Mouse (Mus musculus) G1E (cell line): Measurements from ENCODE around the gene Rwdd2a. TPM values are rescaled to one million over a fixed set of nuclear protein-coding genes. Genes with fewer than 3 reads are reported as not detected.

Experiments used
- ATAC-seq: 2 replicates; pipeline ENCODE4 v1.8.0; 2016; ENCODE audit warnings: mild to moderate bottlenecking; ENCODE audit not compliant: insufficient number of reproducible peaks, poor library complexity, low FRiP score, severe bottlenecking; ENCODE audit errors: extremely low read depth
- DNase-seq: peaks from one replicate; pipeline ENCODE4 v3.0.0; 2012; ENCODE audit warnings: low spot score
- H3K27me3 ChIP-seq: 2 replicates; pipeline ENCODE4 v1.6.1; 2012; ENCODE audit warnings: mild to moderate bottlenecking, low read length, inconsistent platforms; ENCODE audit not compliant: insufficient read depth
- H3K36me3 ChIP-seq: replicated peaks from 2 replicates; pipeline ENCODE3; 2012; ENCODE audit warnings: mild to moderate bottlenecking, inconsistent platforms
- H3K4me1 ChIP-seq: 2 replicates; pipeline ENCODE4 v1.6.1; 2012; ENCODE audit warnings: low read depth, low read length, inconsistent platforms, mixed read lengths; ENCODE audit not compliant: insufficient read depth
- H3K4me3 ChIP-seq: 2 replicates; pipeline ENCODE4 v1.5.1; 2012; ENCODE audit warnings: low read depth, mild to moderate bottlenecking, inconsistent platforms, low read length, moderate library complexity, mixed read lengths
- H3K9me3 ChIP-seq: replicated peaks from 2 replicates; pipeline ENCODE4 v1.6.1; 2012; ENCODE audit warnings: inconsistent platforms
- CTCF ChIP-seq: IDR thresholded peaks from 2 replicates; pipeline ENCODE4 v1.5.1; 2012; ENCODE audit warnings: low read depth, low read length, inconsistent platforms, mixed read lengths
- GATA1 ChIP-seq: IDR thresholded peaks from 2 replicates; pipeline ENCODE4 v1.6.1; 2012; ENCODE audit warnings: borderline replicate concordance, low read length, inconsistent platforms, mixed read lengths
- GATA2 ChIP-seq: IDR thresholded peaks from 2 replicates; pipeline ENCODE4 v1.6.1; 2012; ENCODE audit warnings: low read depth, low read length, inconsistent platforms, borderline replicate concordance
- POLR2AphosphoS5 ChIP-seq: IDR thresholded peaks from 2 replicates; pipeline ENCODE4 v1.6.1; 2012; ENCODE audit warnings: low read depth, low read length, inconsistent platforms; ENCODE audit not compliant: insufficient replicate concordance
- TAL1 ChIP-seq: conservative IDR thresholded peaks from 2 replicates; pipeline ENCODE4 v1.6.1; 2012; ENCODE audit warnings: low read depth, low read length, inconsistent platforms, mixed read lengths
- polyA plus RNA-seq: library from polyadenylated mRNA; stranded (reverse); fragments of >175 nt; gene quantifications from 2 replicates; pipeline ENCODE4 v1.2.3, GENCODE M21; 2012
- total RNA-seq, 2 experiments: library from RNA; stranded (forward) in 1 of 2; stranded (reverse) in 1 of 2; fragments of 200-1000 nt in 1 of 2; fragments of >200 nt in 1 of 2; fragmentation: Nextera tagmentation in 1 of 2; gene quantifications; 2 replicates each; pipeline ENCODE4 v1.2.3; 2014 to 2017

Gene Rwdd2a
- total and polyA plus RNA-seq, 3 experiments, result 0.22 to 3.8 (median 2.2) TPM

DNA sequence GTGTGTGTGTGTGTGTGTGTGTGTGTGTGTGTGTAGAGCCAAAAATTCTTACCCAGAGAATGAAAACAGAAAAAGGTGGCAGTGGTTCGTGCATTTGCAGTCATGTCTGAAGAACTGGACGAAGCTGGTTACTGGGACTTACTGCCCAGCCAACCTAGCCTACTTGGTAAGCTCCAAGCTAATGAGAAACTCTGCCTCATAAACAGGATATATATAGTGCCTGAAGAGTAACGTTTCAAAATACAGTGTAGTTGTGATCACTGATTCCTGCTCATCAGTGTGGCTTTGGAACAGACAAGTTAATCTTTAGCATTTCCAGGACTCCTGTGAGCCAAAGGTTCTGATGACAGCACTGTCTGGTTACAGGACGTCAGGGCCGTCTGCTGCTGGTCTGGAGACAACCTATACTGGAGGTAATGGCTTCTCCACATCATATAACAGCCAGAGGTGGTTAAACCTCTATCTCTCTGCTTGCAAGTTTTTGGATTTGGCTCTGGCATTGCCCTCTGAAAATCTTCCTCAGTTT is 22.1 kb upstream of the Rwdd2a start:
- DNase-seq, result no peak
- ATAC-seq, result no peak
- Histone ChIP-seq H3K27me3 (no peaks in the 10 kb centered on the region), H3K36me3 (peaks cover 75% of the 10 kb centered on the region), H3K4me3 (no peak overlapping the region), H3K4me1 (no peaks in the 10 kb centered on the region), H3K9me3 (no peaks in the 10 kb centered on the region)
- TF ChIP-seq POLR2AphosphoS5 (no peak), CTCF (no peak), TAL1 (no peak), GATA2 (no peak)

GRCm38 (mm10) chr9:86550717-86551116 is 21.1 kb upstream of the Rwdd2a start:
- TF ChIP-seq POLR2AphosphoS5, result no peak
- Histone ChIP-seq H3K36me3 (peaks cover 75% of the 10 kb centered on the region), H3K4me1 (no peaks in the 10 kb centered on the region), H3K4me3 (no peak overlapping the region), H3K27me3 (no peaks in the 10 kb centered on the region), H3K9me3 (no peaks in the 10 kb centered on the region)
- ATAC-seq (no peak), DNase-seq (no peak)

DNA sequence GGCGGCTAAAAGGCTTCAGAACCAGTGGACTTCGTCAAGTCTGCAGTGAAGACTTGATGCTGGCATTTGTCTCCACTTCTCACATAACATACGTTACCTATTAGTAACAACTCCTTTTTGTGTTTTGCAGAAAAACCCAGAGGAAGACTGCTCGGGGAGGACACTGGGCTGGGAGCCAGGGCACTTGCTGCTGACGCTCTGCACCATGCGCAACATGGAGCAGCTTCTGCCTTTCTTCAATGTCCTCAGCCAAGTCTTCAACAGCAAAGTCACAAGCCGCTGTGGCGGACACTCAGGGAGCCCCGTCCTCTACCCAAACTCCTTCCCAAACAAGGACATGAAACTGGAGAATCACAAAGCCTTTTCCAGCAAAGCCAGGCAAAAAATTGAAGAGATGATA is 17.9 kb upstream of the Rwdd2a start:
- no peaks in the 10 kb centered on the region for H3K27me3 ChIP-seq

GRCm38 (mm10) chr9:86554641-86555040 is 17.1 kb upstream of the Rwdd2a start:
- H3K36me3 ChIP-seq, result peaks cover 81% of the 10 kb centered on the region
- no peaks in the 10 kb centered on the region for H3K9me3 ChIP-seq
- TF ChIP-seq GATA1, result no peak
- no peak for TF ChIP-seq TAL1
- TF ChIP-seq GATA2, result no peak
- TF ChIP-seq POLR2AphosphoS5, result no peak
- no peak for TF ChIP-seq CTCF
- ATAC-seq, result no peak
- H3K4me3 ChIP-seq, result no peak overlapping the region
- no peak for DNase-seq
- H3K27me3 ChIP-seq, result no peaks in the 10 kb centered on the region
- no peaks in the 10 kb centered on the region for H3K4me1 ChIP-seq

More for the DNA sequence above, 17.9 kb upstream of the Rwdd2a start:
- DNase-seq (no peak), ATAC-seq (no peak)
- Histone ChIP-seq H3K36me3 (peaks cover 81% of the 10 kb centered on the region), H3K4me1 (no peaks in the 10 kb centered on the region), H3K9me3 (no peaks in the 10 kb centered on the region), H3K4me3 (no peak overlapping the region)
- TF ChIP-seq GATA1 (no peak), TAL1 (no peak), POLR2AphosphoS5 (no peak), CTCF (no peak), GATA2 (no peak)

DNA sequence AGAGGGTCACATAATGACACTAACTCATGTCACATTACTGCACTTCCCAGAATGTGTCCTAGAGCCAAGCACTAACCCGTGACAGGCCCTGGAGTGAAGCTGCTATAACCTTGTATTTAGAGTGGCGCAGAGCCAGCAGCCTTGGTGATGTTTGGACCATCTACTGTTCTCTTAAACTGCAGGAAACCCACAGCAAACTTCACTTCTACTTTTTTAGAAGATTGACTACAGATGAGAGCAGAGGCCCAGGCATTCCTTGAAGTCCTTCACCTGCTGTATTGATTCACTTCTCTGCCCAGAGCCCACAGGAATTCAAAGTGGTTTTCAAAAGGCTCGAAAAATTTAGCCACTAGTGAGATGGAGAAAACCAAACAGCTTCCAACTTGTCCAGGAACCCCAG is 11.2 kb upstream of the Rwdd2a start:
- ATAC-seq, result no peak
- H3K27me3 ChIP-seq, result no peaks in the 10 kb centered on the region
- no peaks in the 10 kb centered on the region for H3K9me3 ChIP-seq
- no peak for TF ChIP-seq GATA2
- TF ChIP-seq TAL1, result no peak
- no peak for TF ChIP-seq GATA1
- TF ChIP-seq CTCF, result no peak
- TF ChIP-seq POLR2AphosphoS5, result no peak
- no peak overlapping the region for H3K4me3 ChIP-seq
- H3K36me3 ChIP-seq, result peaks cover 90% of the 10 kb centered on the region
- H3K4me1 ChIP-seq, result no peaks in the 10 kb centered on the region
- DNase-seq, result no peak

GRCm38 (mm10) chr9:86569314-86569910 is 2.4 kb upstream of the Rwdd2a start:
- Histone ChIP-seq H3K4me1 (peaks cover 17% of the 10 kb centered on the region), H3K9me3 (no peaks in the 10 kb centered on the region), H3K36me3 (peaks cover 57% of the 10 kb centered on the region), H3K27me3 (no peaks in the 10 kb centered on the region), H3K4me3 (no peak overlapping the region)
- no peak for DNase-seq
- ATAC-seq, result no peak
- TF ChIP-seq GATA2 (no peak), TAL1 (no peak), CTCF (no peak), GATA1 (no peak), POLR2AphosphoS5 (no peak)

- H3K4me3 ChIP-seq, result no peak overlapping the region; the same call in 1 of the 2 replicates
- peaks cover 17% of the 10 kb centered on the region for H3K4me1 ChIP-seq
These were observed 1.4 kb upstream of the Rwdd2a start for GRCm38 (mm10) chr9:86570261-86570890.

More at GRCm38 (mm10) chr9:86570261-86570890, 1.4 kb upstream of the Rwdd2a start:
- DNase-seq (no peak), ATAC-seq (no peak)
- TF ChIP-seq POLR2AphosphoS5, result no peak
- TF ChIP-seq TAL1, result no peak
- TF ChIP-seq CTCF, result no peak
- no peak for TF ChIP-seq GATA2
- no peak for TF ChIP-seq GATA1
- H3K36me3 ChIP-seq, result peaks cover 47% of the 10 kb centered on the region
- H3K27me3 ChIP-seq, result no peaks in the 10 kb centered on the region
- no peaks in the 10 kb centered on the region for H3K9me3 ChIP-seq
